Mouse (Mus musculus): ENCODE results near the gene Gal3st2.

DNA sequence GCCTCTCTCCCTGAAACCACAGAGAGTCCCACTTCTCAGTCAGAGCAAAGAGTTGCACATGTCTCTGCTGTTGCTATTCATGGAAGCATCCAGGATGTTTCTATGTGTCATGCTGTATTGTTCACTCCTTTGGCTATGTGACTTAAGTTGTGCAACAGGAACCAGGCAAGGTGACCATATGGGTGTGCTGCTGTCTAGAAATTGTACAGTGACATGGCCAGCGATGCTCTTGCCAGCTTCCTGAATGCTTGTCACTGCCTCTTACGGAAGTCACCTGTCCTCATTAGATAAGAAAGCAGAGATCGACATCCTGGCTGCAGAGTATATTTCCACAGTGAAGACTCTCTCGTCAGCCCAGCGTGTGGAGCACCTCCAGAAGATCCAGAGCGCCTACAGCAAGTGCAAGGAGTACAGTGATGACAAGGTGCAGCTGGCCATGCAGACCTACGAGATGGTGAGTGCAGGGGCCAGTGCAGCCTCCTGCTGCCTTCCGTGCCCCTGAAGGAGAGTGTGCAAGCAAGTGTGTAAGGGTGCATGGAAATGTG lies 49.5 kb upstream of the Gal3st2 start:
- TF ChIP-seq MXI1 (IDR thresholded peaks at IDR 0.05; ENCODE audit: low read depth, low read length) (no peak), ZMIZ1 (IDR thresholded peaks at IDR 0.05; ENCODE audit: low read depth, low read length) (no peak), POLR2A (IDR thresholded peaks at IDR 0.05; ENCODE audit: control insufficient read depth in 1 of 2, insufficient read depth in 1 of 2, low read depth in 1 of 2, low read length in 2 of 2, poor library complexity in 1 of 2) (no peak), TCF12 (IDR thresholded peaks at IDR 0.05; ENCODE audit: low read depth, low read length) (no peak), CHD2 (IDR thresholded peaks at IDR 0.05; ENCODE audit: low read length) (no peak), EP300 (IDR thresholded peaks at IDR 0.05; ENCODE audit: low read depth in 1 of 2, low read length in 2 of 2) (no peak), SMC3 (IDR thresholded peaks at IDR 0.05; ENCODE audit: low read depth, low read length) (no peak)
